Mouse (Mus musculus) thymus, adult 2 months (tissue): ENCODE data around the gene Pex11a. TPM values are rescaled to one million over a fixed set of nuclear protein-coding genes. Genes with fewer than 3 reads are reported as not detected.
"Not testable (repeated sequence)": the region's sequence is repeated elsewhere in the genome, so short reads cannot be mapped to it uniquely, and the experiment has no call there.

ENCODE experiments used
- DNase-seq: peaks from one replicate; pipeline ENCODE4 v3.0.0; 2021
- H3K27ac ChIP-seq: fragments of 200-500 bp; 2 replicates; pipeline ENCODE4 v1.5.1; 2012; ENCODE audit warnings: low read length, control low read depth; ENCODE audit not compliant: control insufficient read depth, insufficient read depth
- H3K27me3 ChIP-seq: fragments of 200-500 bp; 2 replicates; pipeline ENCODE4 v1.6.1; 2012; ENCODE audit warnings: mild to moderate bottlenecking, low read length, moderate library complexity, mixed read lengths; ENCODE audit not compliant: control insufficient read depth, insufficient read depth
- H3K36me3 ChIP-seq: fragments of 200-500 bp; 2 replicates; pipeline ENCODE4 v1.6.1; 2012; ENCODE audit warnings: mild to moderate bottlenecking, low read length, moderate library complexity; ENCODE audit not compliant: control insufficient read depth, insufficient read depth
- H3K4me1 ChIP-seq: fragments of 200-500 bp; replicated peaks from 2 replicates; pipeline ENCODE4 v1.6.1; 2012; ENCODE audit warnings: low read length; ENCODE audit not compliant: control insufficient read depth, insufficient read depth
- H3K4me3 ChIP-seq: fragments of 200-500 bp; 2 replicates; pipeline ENCODE4 v1.5.1; 2012; ENCODE audit warnings: mild to moderate bottlenecking, low read length, control low read depth, moderate library complexity; ENCODE audit not compliant: control insufficient read depth, insufficient read depth
- CTCF ChIP-seq: fragments of 200-500 bp; IDR thresholded peaks from 2 replicates; pipeline ENCODE4 v1.5.1; 2012; ENCODE audit warnings: mild to moderate bottlenecking, control low read depth, low read length, moderate library complexity, borderline replicate concordance; ENCODE audit not compliant: control insufficient read depth, poor library complexity, insufficient read depth; ENCODE audit errors: extremely low read depth
- POLR2A ChIP-seq: fragments of 200-500 bp; IDR thresholded peaks from 2 replicates; pipeline ENCODE4 v1.6.1; 2012; ENCODE audit warnings: mild to moderate bottlenecking, low read length, control low read depth, moderate library complexity; ENCODE audit not compliant: control insufficient read depth, poor library complexity, insufficient read depth; ENCODE audit errors: extremely low read depth
- WGBS: fragments of 180-500 bp; shearing (Covaris S2); methylation state at CpG from one replicate; pipeline ENCODE4 v1.1.7; 2018; 5-methylcytosine and 5-hydroxymethylcytosine counted together
- polyA plus RNA-seq: library from polyadenylated mRNA; depleted of rRNA; stranded (reverse); fragments of >200 nt; gene quantifications from 2 replicates; pipeline ENCODE4 v1.2.3, GENCODE M21; 2012; rRNA removed

Pex11a gene
- polyA plus RNA-seq, result 5.0 and 8.1 TPM in 2 replicates

GRCm38 (mm10) chr7:79742659-79743536, at the start of gene Pex11a, which contains the start of gene Wdr93:
Pex11a (minus strand) TSS chr7:79743131.
Wdr93 (plus strand) TSS chr7:79743163.
- Histone ChIP-seq H3K27me3 (no peaks in the 10 kb centered on the region), H3K4me3 (peak within 1 kb of the TSS; percentile 76), H3K36me3 (no peaks in the 10 kb centered on the region), H3K4me1 (peaks cover 3% of the 10 kb centered on the region), H3K27ac (no peak within 1 kb of the TSS)
- DNase-seq, result peak; percentile 83
- 3% methylated on average over 46 of the region's 46 CpGs for WGBS
- TF ChIP-seq POLR2A, result no peak
- TF ChIP-seq CTCF, result no peak

- DNase-seq, H3K36me3 ChIP-seq, H3K27ac ChIP-seq, H3K4me1 ChIP-seq, H3K27me3 ChIP-seq, H3K4me3 ChIP-seq: not testable (repeated sequence)
- WGBS, result 93% methylated on average over 2 of the region's 2 CpGs
Measured at GRCm38 (mm10) chr7:79789812-79790211, 46.9 kb upstream of the Pex11a start.

- peak; percentile 65 for DNase-seq
- H3K4me1 ChIP-seq, result no peaks in the 10 kb centered on the region
- H3K4me3 ChIP-seq, result no peak overlapping the region
- H3K27ac ChIP-seq, result no peak overlapping the region
- H3K36me3 ChIP-seq, result no peaks in the 10 kb centered on the region
- 32% methylated on average over 6 of the region's 6 CpGs for WGBS
- no peaks in the 10 kb centered on the region for H3K27me3 ChIP-seq
- TF ChIP-seq CTCF (no peak), POLR2A (no peak)
Measured at GRCm38 (mm10) chr7:79786295-79786694, 43.4 kb upstream of the Pex11a start.

- 96% methylated on average over 2 of the region's 2 CpGs for WGBS
- H3K27ac ChIP-seq, result no peak overlapping the region
Measured at GRCm38 (mm10) chr7:79782516-79782855, 39.6 kb upstream of the Pex11a start.

GRCm38 (mm10) chr7:79781826-79782515, 39.0 kb upstream of the Pex11a start:
- Histone ChIP-seq H3K27ac (no peak overlapping the region), H3K4me1 (no peaks in the 10 kb centered on the region), H3K27me3 (no peaks in the 10 kb centered on the region), H3K36me3 (no peaks in the 10 kb centered on the region), H3K4me3 (no peak overlapping the region)
- 93% methylated on average over 11 of the region's 11 CpGs for WGBS
- DNase-seq, result no peak
- TF ChIP-seq POLR2A (no peak), CTCF (no peak)

More at GRCm38 (mm10) chr7:79782516-79782855, 39.6 kb upstream of the Pex11a start:
- no peak for DNase-seq
- TF ChIP-seq CTCF (no peak), POLR2A (no peak)
- H3K36me3 ChIP-seq, result no peaks in the 10 kb centered on the region
- no peaks in the 10 kb centered on the region for H3K4me1 ChIP-seq
- H3K4me3 ChIP-seq, result no peak overlapping the region
- H3K27me3 ChIP-seq, result no peaks in the 10 kb centered on the region

- TF ChIP-seq CTCF, result peak; percentile 64; the same call in 1 of the 2 replicates
- no peak for TF ChIP-seq POLR2A
- Histone ChIP-seq H3K4me1 (no peaks in the 10 kb centered on the region), H3K27me3 (no peaks in the 10 kb centered on the region), H3K27ac (no peak overlapping the region), H3K4me3 (no peak overlapping the region), H3K36me3 (no peaks in the 10 kb centered on the region)
- DNase-seq, result peak; percentile 63
- 47% methylated on average over 16 of the region's 16 CpGs for WGBS
Measured at GRCm38 (mm10) chr7:79780647-79781626, 38.0 kb upstream of the Pex11a start.
